Mouse (Mus musculus): Measurements from ENCODE around the gene Pax7.

Gene Pax7

GRCm38 (mm10) chr4:139813371-139813960 lies 19.9 kb downstream of the Pax7 start:
- no peak for DNase-seq (ENCODE audit: low spot score in 2 of 2)

DNA sequence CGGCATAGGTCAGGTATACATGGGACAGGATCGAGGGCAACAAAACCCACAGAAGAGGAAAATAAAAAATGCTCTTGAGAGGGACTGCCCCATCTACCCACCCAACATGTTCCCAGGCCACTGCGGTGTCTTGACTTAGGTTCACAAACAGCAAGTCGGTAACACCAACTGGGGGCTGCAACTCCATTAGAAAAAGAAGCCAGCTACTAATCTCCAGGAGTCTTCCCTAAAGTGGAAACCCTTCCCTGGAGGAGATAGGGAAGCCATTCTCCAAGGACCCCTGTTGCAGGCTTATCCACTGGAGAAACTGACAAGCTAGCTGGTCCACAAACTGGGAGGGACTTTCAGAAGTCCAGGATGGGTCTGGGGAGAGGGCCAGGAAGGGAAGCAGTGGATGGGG lies 21.4 kb downstream of the Pax7 start:
- no peak for DNase-seq (ENCODE audit: low spot score in 2 of 2)

- no peak for DNase-seq (ENCODE audit: low spot score in 2 of 2)
These were observed 21.9 kb downstream of the Pax7 start for GRCm38 (mm10) chr4:139811475-139811874.

- DNase-seq (ENCODE audit: low spot score in 2 of 2), result no peak
These were observed 22.4 kb downstream of the Pax7 start for GRCm38 (mm10) chr4:139810762-139811438.

GRCm38 (mm10) chr4:139809381-139809820 lies 23.9 kb downstream of the Pax7 start:
- DNase-seq (ENCODE audit: low spot score in 2 of 2), result no peak

GRCm38 (mm10) chr4:139807820-139808219 lies 25.5 kb downstream of the Pax7 start:
- no peak for DNase-seq (ENCODE audit: low spot score in 2 of 2)

- DNase-seq (ENCODE audit: low spot score in 2 of 2), result no peak
These were observed 26.0 kb downstream of the Pax7 start for GRCm38 (mm10) chr4:139807191-139807808.

DNA sequence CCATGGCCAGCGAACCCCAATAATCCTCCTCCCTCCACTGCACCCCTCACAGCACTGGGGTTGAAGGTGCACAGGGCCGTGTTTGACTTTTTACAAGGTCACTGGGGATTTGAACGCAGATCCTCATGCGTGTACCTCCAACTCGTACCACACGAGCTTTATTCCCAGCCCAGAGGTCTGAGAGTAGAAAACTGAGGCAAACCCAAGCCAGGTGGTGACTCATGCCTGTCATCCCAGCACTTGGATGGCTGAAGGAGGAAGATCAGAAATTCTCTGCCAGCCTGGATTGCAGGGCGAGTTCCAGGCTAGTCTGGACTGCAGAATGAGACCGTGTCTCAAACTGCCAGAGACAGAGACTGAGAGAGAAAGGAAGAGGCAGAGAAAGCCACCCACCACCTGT lies 28.4 kb downstream of the Pax7 start:
- DNase-seq (ENCODE audit: low spot score in 2 of 2), result no peak

GRCm38 (mm10) chr4:139803981-139804380 lies 29.3 kb downstream of the Pax7 start:
- no peak for DNase-seq (ENCODE audit: low spot score in 2 of 2)

DNA sequence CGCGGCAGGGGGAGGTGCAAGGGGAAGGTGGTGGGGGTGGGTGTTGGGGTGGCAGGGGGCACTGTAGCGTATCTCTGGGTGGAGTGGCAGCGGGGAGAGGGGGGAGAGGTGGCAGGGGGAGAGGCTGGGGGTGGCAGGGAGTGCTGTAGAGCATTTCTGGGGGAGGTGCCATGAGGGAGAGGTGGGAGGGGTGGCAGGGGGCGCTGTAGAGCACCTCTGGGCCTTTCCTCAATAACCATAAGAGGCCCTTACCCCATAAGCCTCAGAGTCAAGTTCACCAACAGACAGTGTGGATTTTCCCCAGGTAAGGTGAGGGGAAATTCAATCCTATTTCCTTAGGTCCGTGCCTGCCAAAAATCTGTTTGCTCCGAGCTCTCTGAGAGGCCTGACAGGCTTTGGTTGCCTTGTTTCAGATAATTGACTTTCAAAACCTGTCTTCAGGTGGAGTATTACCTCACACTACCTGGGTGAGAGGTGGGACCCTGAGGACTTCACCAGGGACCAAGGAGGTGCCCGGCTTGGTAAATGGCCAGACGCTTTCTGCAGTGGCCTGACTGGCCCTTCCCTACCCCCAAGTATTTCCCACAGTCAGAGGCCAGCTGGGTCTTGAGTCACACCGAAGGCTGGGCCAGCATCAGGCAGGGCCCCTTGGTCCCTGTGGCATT lies 33.8 kb downstream of the Pax7 start:
- no peak for DNase-seq (ENCODE audit: low spot score in 2 of 2)

DNA sequence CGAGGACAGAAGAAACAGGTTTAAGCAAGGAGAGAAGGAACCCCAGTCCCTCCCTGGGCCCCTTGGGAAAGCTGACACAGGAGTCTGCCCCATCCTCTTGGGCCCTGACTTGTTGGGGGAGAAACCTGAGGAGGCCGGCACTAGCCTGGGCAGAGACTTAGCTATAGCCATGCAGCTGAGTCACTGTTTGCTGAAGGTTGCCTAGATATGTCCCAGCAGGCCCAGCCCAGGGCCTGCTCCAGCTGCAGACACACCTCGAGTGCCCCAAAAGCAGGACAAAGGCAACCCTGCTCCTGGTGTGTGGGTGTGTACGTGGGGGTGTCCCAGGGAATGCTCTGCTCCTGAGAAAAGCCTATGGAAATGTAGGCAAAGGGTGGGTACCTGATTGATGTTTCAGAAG lies 36.0 kb downstream of the Pax7 start:
- no peak for DNase-seq (ENCODE audit: low spot score in 2 of 2)

- DNase-seq (ENCODE audit: low spot score in 2 of 2), result no peak
These were observed 37.2 kb downstream of the Pax7 start for GRCm38 (mm10) chr4:139796115-139796514.

DNA sequence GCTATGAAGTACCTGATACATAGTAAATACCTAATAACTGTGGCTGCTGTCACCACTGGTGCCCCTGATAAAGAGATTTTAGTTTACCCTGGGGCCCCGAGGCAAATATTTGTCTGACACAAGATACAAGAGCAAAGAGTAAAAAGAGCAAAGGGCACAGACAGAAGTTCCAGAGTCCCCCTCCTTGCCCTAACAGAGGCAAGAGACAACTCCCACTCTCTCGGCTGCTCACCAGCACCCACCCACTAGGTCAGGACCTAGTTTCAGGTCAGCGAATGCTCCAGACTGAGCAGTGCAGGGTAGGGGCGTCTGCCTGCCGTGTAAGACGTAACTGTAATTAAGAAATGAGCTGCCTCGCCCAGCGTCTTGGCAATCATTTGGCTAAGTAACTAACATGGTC lies 42.2 kb downstream of the Pax7 start:
- no peak for DNase-seq (ENCODE audit: low spot score in 2 of 2)

- no peak for DNase-seq (ENCODE audit: low spot score in 2 of 2)
These were observed 43.6 kb downstream of the Pax7 start for GRCm38 (mm10) chr4:139789772-139790171.

DNA sequence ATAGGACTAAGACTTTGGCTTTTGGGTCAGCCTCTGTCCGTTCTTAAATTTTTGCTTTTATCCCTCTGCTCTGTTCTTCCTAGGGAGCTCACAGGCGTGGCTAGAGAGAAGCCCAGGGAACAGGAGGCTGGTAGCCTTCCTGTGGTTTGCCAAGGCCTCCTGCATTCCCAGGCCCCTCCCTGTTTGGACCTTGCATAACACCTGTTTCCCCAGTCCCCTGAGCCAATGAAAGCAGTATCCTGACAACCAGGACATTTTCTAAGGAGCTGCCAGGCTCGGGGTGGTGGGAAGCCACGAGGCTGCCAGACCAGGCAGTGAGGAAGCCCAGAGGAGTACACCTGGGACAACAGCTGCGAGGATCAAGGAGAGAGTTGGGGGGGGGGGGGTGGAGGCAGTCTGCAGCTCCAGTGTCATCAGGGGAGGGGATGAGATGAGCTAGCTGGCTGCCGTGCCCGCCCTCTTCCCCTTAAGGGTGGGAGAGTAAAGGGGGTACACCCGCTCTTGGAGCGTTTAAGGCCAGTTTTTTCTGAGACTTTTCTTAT lies 50.3 kb downstream of the Pax7 start:
- DNase-seq (ENCODE audit: low spot score in 2 of 2), result no peak

DNA sequence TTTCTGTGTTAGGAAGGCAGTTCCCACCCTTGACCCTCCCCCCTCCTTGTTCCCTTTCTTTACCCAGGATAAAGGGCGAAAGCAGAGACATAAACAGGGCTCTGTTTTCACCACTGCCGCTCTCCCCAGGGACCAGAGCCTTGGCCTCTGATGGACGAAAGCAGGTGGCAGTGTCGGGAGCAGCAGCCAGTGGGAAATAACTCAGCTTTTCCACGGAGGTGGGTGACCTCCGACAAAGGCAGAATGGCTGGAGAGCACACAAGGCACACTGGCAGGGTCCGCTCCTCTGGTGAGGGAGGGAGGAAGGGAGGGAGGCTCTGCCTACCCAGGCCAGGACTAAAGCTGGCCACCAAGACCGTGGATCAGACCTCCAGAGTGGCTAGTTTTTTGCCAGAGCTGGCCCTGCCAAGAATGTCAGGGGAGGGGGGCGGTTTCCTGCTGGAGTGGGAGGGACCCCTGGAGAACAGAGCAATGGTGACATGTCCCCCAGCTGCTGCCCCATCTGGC lies 62.1 kb downstream of the Pax7 start:
- no peak for DNase-seq (ENCODE audit: low spot score in 2 of 2)

- DNase-seq (ENCODE audit: low spot score in 2 of 2), result no peak
These were observed 65.5 kb downstream of the Pax7 start for GRCm38 (mm10) chr4:139767823-139768222.

- no peak for DNase-seq (ENCODE audit: low spot score in 2 of 2)
These were observed 66.1 kb downstream of the Pax7 start for GRCm38 (mm10) chr4:139767115-139767718.

DNA sequence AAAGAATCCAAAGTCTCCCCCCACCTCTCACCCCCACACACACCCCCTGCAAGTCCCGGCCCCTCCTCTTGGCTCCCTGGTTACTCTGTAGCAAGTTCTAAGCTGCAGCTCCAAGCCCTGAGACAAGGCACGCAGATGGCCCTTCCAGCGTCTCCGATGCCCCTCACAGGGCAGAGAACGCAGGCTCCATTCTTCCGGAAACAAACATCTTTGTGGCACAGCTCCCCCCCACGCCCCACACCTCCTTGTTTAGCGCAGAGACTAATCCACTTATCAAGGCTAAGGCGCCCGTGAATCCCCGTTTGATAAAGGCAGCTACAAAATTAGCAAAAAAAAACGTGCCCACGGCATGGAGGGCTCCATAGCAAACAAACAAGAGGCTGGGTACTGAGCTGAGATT lies 71.4 kb downstream of the Pax7 start:
- DNase-seq (ENCODE audit: low spot score in 2 of 2), result no peak

DNA sequence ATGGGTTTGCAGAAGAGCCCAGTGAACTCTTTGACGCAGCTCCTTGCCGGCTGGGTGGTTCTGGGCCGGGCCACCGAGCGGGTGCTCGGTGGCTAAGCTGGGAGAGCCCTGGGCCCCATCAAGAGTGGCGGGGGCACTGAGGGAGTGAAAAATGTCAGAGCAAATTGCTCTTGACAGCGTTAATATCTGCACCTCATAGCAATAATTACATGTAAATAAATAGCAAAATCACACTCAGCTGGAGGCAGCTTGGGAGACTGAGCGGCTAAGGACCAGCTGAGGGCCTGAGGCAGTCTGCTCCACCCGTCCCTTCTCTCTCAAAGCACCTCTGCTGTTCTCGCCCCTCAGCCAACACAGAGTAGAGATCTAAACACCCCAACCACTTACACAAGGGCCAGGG lies 72.6 kb downstream of the Pax7 start:
- no peak for DNase-seq (ENCODE audit: low spot score in 2 of 2)

DNA sequence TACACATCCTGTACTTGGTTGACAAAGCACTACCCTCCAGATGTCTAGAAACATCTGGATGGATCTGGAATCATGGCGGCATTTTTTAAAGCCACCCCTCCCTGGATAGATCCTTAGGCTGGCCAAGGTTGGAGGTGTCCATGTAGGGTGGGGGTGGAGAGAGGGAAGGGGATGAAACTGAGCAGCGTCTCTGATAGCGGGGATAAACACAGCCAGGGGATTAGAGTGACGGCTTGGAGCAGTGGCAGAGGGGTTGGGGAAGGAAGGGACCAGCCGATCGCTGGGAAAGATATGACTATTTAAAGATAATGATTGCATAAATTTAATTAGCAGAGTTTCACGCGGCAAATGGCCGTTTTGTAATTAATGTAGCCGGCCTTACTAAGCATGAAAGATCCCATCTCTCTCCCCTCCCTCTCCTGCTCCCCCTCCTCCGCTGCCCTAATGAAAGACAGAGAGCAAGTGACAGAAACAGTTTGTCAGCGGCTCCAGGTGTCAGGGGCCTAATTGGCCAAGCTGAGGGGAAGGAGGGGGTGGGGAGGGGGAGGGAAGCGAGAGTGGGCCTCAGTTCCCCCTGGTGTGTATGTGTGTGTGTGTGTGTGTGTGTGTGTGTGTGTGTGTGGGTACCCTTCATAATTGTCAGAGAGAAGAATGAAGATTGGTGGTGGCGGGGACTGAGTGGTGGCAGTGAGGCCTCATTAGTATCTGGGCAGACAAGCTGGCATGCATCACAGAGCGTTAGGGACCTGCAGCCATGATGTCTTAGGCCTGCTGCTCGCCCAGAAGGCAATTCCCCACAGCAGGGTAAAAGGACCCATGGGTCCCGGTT lies 74.6 kb downstream of the Pax7 start:
- DNase-seq (ENCODE audit: low spot score in 2 of 2), result no peak
